8 mouse cellular contexts compared by ENCODE assay signal in genomic region chr14:41033135-41034110, GRCm38 (mm10). TPM values are rescaled to one million over a fixed set of nuclear protein-coding genes. Genes with fewer than 3 reads are reported as not detected.
DNase-seq lines count a peak whose midpoint lies in the region; ATAC-seq lines count a peak whose summit lies in the region.

No protein-coding gene starts in this region.

- no peak overlapping the region for H3K27ac ChIP-seq in forebrain, embryonic 16.5 days (ENCODE audit: low read length)
- no peak overlapping the region for H3K27ac ChIP-seq in hindbrain, embryonic 10.5 days

- H3K9me3 ChIP-seq in forebrain, embryonic 16.5 days (ENCODE audit: control insufficient read depth, low read length): no peaks in the 10 kb centered on the region
- H3K9me3 ChIP-seq in hindbrain, embryonic 10.5 days: no peaks in the 10 kb centered on the region

- ATAC-seq in cerebellum, adult (ENCODE audit: insufficient number of reproducible peaks, low FRiP score, low TSS enrichment): peak; percentile 50; the same call in 1 of the 2 replicates
- ATAC-seq in forebrain, embryonic 16.5 days: peak; percentile 52

- H3K9ac ChIP-seq in forebrain, embryonic 16.5 days (replicated peaks; ENCODE audit: low read depth, low read length): no peak overlapping the region

- peak; percentile 77 for DNase-seq in Muller cell, postnatal 12 days (ENCODE audit: inconsistent ontology term)
- peak; percentile 76 for DNase-seq in hindbrain, embryonic 10.5 days (ENCODE audit: low spot score)
- peak; percentile 85 to 89 for DNase-seq in layer of hippocampus, postnatal 10 days (ENCODE audit: low spot score in 2 of 2)
- DNase-seq in lung, postnatal 36 days: peak; percentile 94
- DNase-seq in retina, postnatal 7 days (ENCODE audit: low read depth, low spot score): peak; percentile 83
- DNase-seq in urinary bladder, postnatal 14 days (ENCODE audit: low spot score): peak; percentile 81

- no peaks in the 10 kb centered on the region for H3K36me3 ChIP-seq in forebrain, embryonic 16.5 days (ENCODE audit: control insufficient read depth, insufficient read depth)
- no peaks in the 10 kb centered on the region for H3K36me3 ChIP-seq in hindbrain, embryonic 10.5 days

- H3K4me3 ChIP-seq in forebrain, embryonic 16.5 days (replicated peaks; ENCODE audit: low read length): no peak overlapping the region
- H3K4me3 ChIP-seq in hindbrain, embryonic 10.5 days: no peak overlapping the region

- H3K4me2 ChIP-seq in forebrain, embryonic 16.5 days (ENCODE audit: low read length): no peak overlapping the region

- 54% methylated on average over 13 of the region's 13 CpGs for WGBS in forebrain, embryonic 16.5 days
- WGBS in hindbrain, embryonic 10.5 days: 59% methylated on average over 13 of the region's 13 CpGs

- no peaks in the 10 kb centered on the region for H3K4me1 ChIP-seq in forebrain, embryonic 16.5 days (replicated peaks; ENCODE audit: control insufficient read depth, insufficient read depth, low read length)
- no peaks in the 10 kb centered on the region for H3K4me1 ChIP-seq in hindbrain, embryonic 10.5 days (replicated peaks)

- no peaks in the 10 kb centered on the region for H3K27me3 ChIP-seq in forebrain, embryonic 16.5 days (replicated peaks; ENCODE audit: control insufficient read depth, insufficient read depth, low read length)
- no peaks in the 10 kb centered on the region for H3K27me3 ChIP-seq in hindbrain, embryonic 10.5 days (ENCODE audit: insufficient read depth, poor library complexity, severe bottlenecking)

RNA-seq across cellular contexts. Expression of gene Fam213a, which starts 19.8 kb away (rescaled TPM):
- 71.5 and 85.2 TPM in 2 replicates for polyA plus RNA-seq in forebrain, embryonic 16.5 days (2015; fragmentation: Nextera tagmentation; extraction: Ambion mirVana)
- 45.2 and 52.6 TPM in 2 replicates for polyA plus RNA-seq in hindbrain, embryonic 10.5 days (2016; fragmentation: Nextera tagmentation; extraction: Ambion mirVana)
- 100 to 1,000 TPM; 132 to 150 TPM for total RNA-seq in layer of hippocampus, postnatal 10 days (2021)

RNA-seq across cellular contexts. Expression of gene Dydc2, which starts 35.6 kb away (rescaled TPM):
- 0.31 and 0.53 TPM in 2 replicates for polyA plus RNA-seq in forebrain, embryonic 16.5 days (2015; fragmentation: Nextera tagmentation; extraction: Ambion mirVana)
- 0.47 and 0.64 TPM in 2 replicates for polyA plus RNA-seq in hindbrain, embryonic 10.5 days (2016; fragmentation: Nextera tagmentation; extraction: Ambion mirVana)
- 1 to 10 TPM in 1 of 2 experiments, under 1 TPM in 1; 0.71 to 1.2 TPM for total RNA-seq in layer of hippocampus, postnatal 10 days (2021)

RNA-seq across cellular contexts. Expression of gene Dydc1, which starts 39.3 kb away (rescaled TPM):
- polyA plus RNA-seq in forebrain, embryonic 16.5 days (2015; fragmentation: Nextera tagmentation; extraction: Ambion mirVana): not detected in 2 replicates
- polyA plus RNA-seq in hindbrain, embryonic 10.5 days (2016; fragmentation: Nextera tagmentation; extraction: Ambion mirVana): not detected in 2 replicates
- total RNA-seq in layer of hippocampus, postnatal 10 days (2021): not detected
